Mouse (Mus musculus) heart, postnatal 0 days (tissue): ENCODE results near the gene Atcay. TPM values are rescaled to one million over a fixed set of nuclear protein-coding genes. Genes with fewer than 3 reads are reported as not detected.
A peak's percentile ranks its signal among the peaks of the same experiment; 100 is the strongest.

ENCODE experiments used
- ATAC-seq: fragments of 200-750 bp; cut with Nextera tagmentation; 2 replicates; pipeline ENCODE4 v1.8.0; 2017; ENCODE audit warnings: low read depth, moderate number of reproducible peaks, moderate library complexity; ENCODE audit not compliant: insufficient read depth
- DNase-seq: peaks from one replicate; pipeline ENCODE4 v3.0.0-alpha.2; 2016; ENCODE audit warnings: low spot score
- H3K27ac ChIP-seq: fragments of 300-500 bp; sonication (generic); 2 replicates; pipeline ENCODE4 v1.5.1; 2014; ENCODE audit warnings: low read depth, mild to moderate bottlenecking
- H3K27me3 ChIP-seq: fragments of 300-500 bp; sonication (generic); 2 replicates; pipeline ENCODE4 v1.6.1; 2014; ENCODE audit warnings: low read length, mixed read lengths; ENCODE audit not compliant: control insufficient read depth, insufficient read depth
- H3K36me3 ChIP-seq: fragments of 300-500 bp; sonication (generic); replicated peaks from 2 replicates; pipeline ENCODE4 v1.6.1; 2014; ENCODE audit warnings: low read length, mixed read lengths; ENCODE audit not compliant: control insufficient read depth, insufficient read depth
- H3K4me1 ChIP-seq: fragments of 300-500 bp; sonication (generic); 2 replicates; pipeline ENCODE4 v1.6.1; 2014; ENCODE audit warnings: antibody characterized with exemption; ENCODE audit not compliant: control insufficient read depth, insufficient read depth
- H3K4me2 ChIP-seq: fragments of 300-500 bp; sonication (generic); 2 replicates; pipeline ENCODE4 v1.6.1; 2014; ENCODE audit warnings: low read depth, mild to moderate bottlenecking, low read length, moderate library complexity
- H3K4me3 ChIP-seq: fragments of 300-500 bp; sonication (generic); 2 replicates; pipeline ENCODE4 v1.5.1; 2014; ENCODE audit warnings: low read depth, low read length
- H3K9ac ChIP-seq: fragments of 300-500 bp; sonication (generic); replicated peaks from 2 replicates; pipeline ENCODE4 v1.6.1; 2014; ENCODE audit warnings: low read depth, low read length, mixed read lengths
- H3K9me3 ChIP-seq: fragments of 300-500 bp; sonication (generic); replicated peaks from 2 replicates; pipeline ENCODE4 v1.6.1; 2016; ENCODE audit warnings: low read length; ENCODE audit not compliant: control insufficient read depth
- CTCF ChIP-seq: IDR thresholded peaks from 2 replicates; pipeline ENCODE4 v1.5.1; 2016; ENCODE audit warnings: antibody characterized with exemption, control low read depth, low read depth
- EP300 ChIP-seq: IDR thresholded peaks from 2 replicates; pipeline ENCODE4 v1.6.1; 2016; ENCODE audit warnings: antibody characterized with exemption, low read depth
- WGBS: fragments of 180-500 bp; shearing (Covaris S2); extraction: QIAGEN DNeasy Blood & Tissue Kit; methylation state at CpG from one replicate; pipeline ENCODE4 v1.1.7; 2014; 5-methylcytosine and 5-hydroxymethylcytosine counted together
- polyA plus RNA-seq: library from polyadenylated mRNA; unstranded; fragments of >200 nt; fragmentation: Nextera tagmentation; extraction: Ambion mirVana; gene quantifications from 2 replicates; pipeline ENCODE4 v1.2.1, GENCODE M21; 2015
- total RNA-seq: library from RNA; depleted of rRNA; stranded (reverse); fragments of >200 nt; gene quantifications from 2 replicates; pipeline ENCODE4 v1.2.3, GENCODE M21; 2014; ENCODE audit warnings: low replicate concordance

Atcay gene
- total and polyA plus RNA-seq, 2 experiments from 2014 or later: 0.25 TPM; not detected in 1

GRCm38 (mm10) chr10:81192270-81192967 is 38.2 kb downstream of the Atcay start:
- Histone ChIP-seq H3K4me1 (peaks cover 14% of the 10 kb centered on the region; the same call in 1 of the 2 replicates), H3K4me3 (peak overlapping the region; percentile 54), H3K27ac (peak overlapping the region; percentile 98), H3K27me3 (no peaks in the 10 kb centered on the region), H3K9ac (peak overlapping the region; percentile 55), H3K4me2 (peak overlapping the region; percentile 69), H3K36me3 (0 out of 2 replicates have a peak, but pooled peaks cover 12% of the 10 kb centered on the region), H3K9me3 (no peaks in the 10 kb centered on the region)
- under 1% methylated on average over 91 of the region's 93 CpGs for WGBS
- peak; percentile 70 for ATAC-seq
- peak; percentile 90 for DNase-seq
- no peak for TF ChIP-seq EP300

GRCm38 (mm10) chr10:81191342-81191982 is 39.2 kb downstream of the Atcay start:
- DNase-seq (no peak), ATAC-seq (no peak)
- Histone ChIP-seq H3K36me3 (peaks cover 22% of the 10 kb centered on the region; the same call in 1 of the 2 replicates), H3K4me2 (peak overlapping the region; percentile 69; the same call in 1 of the 2 replicates), H3K27me3 (no peaks in the 10 kb centered on the region), H3K4me3 (no peak overlapping the region), H3K27ac (peak overlapping the region; percentile 98), H3K9me3 (no peaks in the 10 kb centered on the region), H3K4me1 (peaks cover 14% of the 10 kb centered on the region; the same call in 1 of the 2 replicates), H3K9ac (no peak overlapping the region)
- TF ChIP-seq EP300 (no peak), CTCF (no peak)
- WGBS: 74% methylated on average over 18 of the region's 18 CpGs

- no peak overlapping the region for H3K9ac ChIP-seq
- H3K4me2 ChIP-seq: no peak overlapping the region
- H3K27ac ChIP-seq: peak overlapping the region; percentile 98
- DNase-seq (no peak), ATAC-seq (no peak)
- H3K9me3 ChIP-seq: no peaks in the 10 kb centered on the region
- WGBS: 53% methylated on average over 6 of the region's 6 CpGs
- TF ChIP-seq EP300 (no peak), CTCF (peak; percentile 31)
- H3K27me3 ChIP-seq: no peaks in the 10 kb centered on the region
- peaks cover 14% of the 10 kb centered on the region; the same call in 1 of the 2 replicates for H3K4me1 ChIP-seq
- no peak overlapping the region for H3K4me3 ChIP-seq
- H3K36me3 ChIP-seq: peaks cover 23% of the 10 kb centered on the region; the same call in 1 of the 2 replicates
Observed at GRCm38 (mm10) chr10:81190912-81191321, 39.7 kb downstream of the Atcay start.

- H3K4me1 ChIP-seq: peaks cover 15% of the 10 kb centered on the region; the same call in 1 of the 2 replicates
- no peaks in the 10 kb centered on the region for H3K9me3 ChIP-seq
- no peak overlapping the region for H3K9ac ChIP-seq
- peak overlapping the region; percentile 98 for H3K27ac ChIP-seq
- H3K4me2 ChIP-seq: no peak overlapping the region
- peaks cover 23% of the 10 kb centered on the region; the same call in 1 of the 2 replicates for H3K36me3 ChIP-seq
- DNase-seq (no peak), ATAC-seq (no peak)
- TF ChIP-seq EP300 (no peak), CTCF (peak; percentile 51)
- WGBS: 65% methylated on average over 31 of the region's 31 CpGs
- H3K27me3 ChIP-seq: no peaks in the 10 kb centered on the region
- no peak overlapping the region for H3K4me3 ChIP-seq
Observed at GRCm38 (mm10) chr10:81190236-81190911, 40.3 kb downstream of the Atcay start.

- Histone ChIP-seq H3K4me2 (no peak overlapping the region), H3K9me3 (no peaks in the 10 kb centered on the region), H3K27ac (no peak overlapping the region), H3K4me3 (no peak overlapping the region), H3K9ac (no peak overlapping the region), H3K4me1 (peaks cover 20% of the 10 kb centered on the region; the same call in 1 of the 2 replicates), H3K27me3 (no peaks in the 10 kb centered on the region), H3K36me3 (peaks cover 23% of the 10 kb centered on the region; the same call in 1 of the 2 replicates)
- WGBS: 85% methylated on average over 26 of the region's 26 CpGs
- DNase-seq (no peak), ATAC-seq (no peak)
- TF ChIP-seq EP300: no peak
- no peak for TF ChIP-seq CTCF
Observed at GRCm38 (mm10) chr10:81189821-81190220, 40.8 kb downstream of the Atcay start.
